Mouse (Mus musculus) left cerebral cortex, postnatal 14 days (tissue): ENCODE data around the gene AI597479. TPM values are rescaled to one million over a fixed set of nuclear protein-coding genes. Genes with fewer than 3 reads are reported as not detected.
A peak's percentile ranks its signal among the peaks of the same experiment; 100 is the strongest.

Experiments
- DNase-seq, 2 experiments: peaks; one replicate each; pipeline ENCODE4 v3.0.0; 2021 to 2022; ENCODE audit warnings: low spot score in 2 of 2, mixed read lengths in 1 of 2
- intact Hi-C: fragments of 180-260 bp; cut with DNase I; formaldehyde crosslinking; loops from one replicate; pipeline ENCODE4 v1.15.1; 2025
- long read RNA-seq, 2 experiments: library from polyadenylated mRNA; stranded (forward); transcript quantifications; one replicate each; pipeline ENCODE4 v2.0.0; 2021
- total RNA-seq, 2 experiments: library from RNA; stranded (reverse); gene quantifications; 2 replicates each; pipeline ENCODE4 v1.2.3; 2021

AI597479 gene
- total RNA-seq: 10 to 100 TPM; 19.8 to 20.3 TPM
- long read RNA-seq, experiment 1, transcript AI597479-201 (4 exons, 3,458 nt): major isoform, 29 of 31 reads
- long read RNA-seq, experiment 1, partial matches to known transcripts: 0 of 31 reads
- long read RNA-seq, experiment 1, other reads (novel, unspliced or antisense): 2 of 31 reads
- long read RNA-seq, experiment 2, transcript AI597479-201 (4 exons, 3,458 nt): major isoform, 31 of 36 reads
- long read RNA-seq, experiment 2, partial matches to known transcripts: 4 of 36 reads
- long read RNA-seq, experiment 2, other reads (novel, unspliced or antisense): 1 of 36 reads

GRCm38 (mm10) chr1:43098031-43098984 lies at the start of gene AI597479, which contains the start of gene Tgfbrap1:
Gene AI597479, plus strand, starts transcription at chr1:43098710.
Gene Tgfbrap1, minus strand, starts transcription at chr1:43098637.
- DNase-seq: peak; percentile 90 to 93
- intact Hi-C loops: no loop called here

GRCm38 (mm10) chr1:43051903-43052302 lies 46.6 kb upstream of the AI597479 start:
- DNase-seq: peak in 1 of 2 experiments; percentile 19
- intact Hi-C loops: no loop called here

DNA sequence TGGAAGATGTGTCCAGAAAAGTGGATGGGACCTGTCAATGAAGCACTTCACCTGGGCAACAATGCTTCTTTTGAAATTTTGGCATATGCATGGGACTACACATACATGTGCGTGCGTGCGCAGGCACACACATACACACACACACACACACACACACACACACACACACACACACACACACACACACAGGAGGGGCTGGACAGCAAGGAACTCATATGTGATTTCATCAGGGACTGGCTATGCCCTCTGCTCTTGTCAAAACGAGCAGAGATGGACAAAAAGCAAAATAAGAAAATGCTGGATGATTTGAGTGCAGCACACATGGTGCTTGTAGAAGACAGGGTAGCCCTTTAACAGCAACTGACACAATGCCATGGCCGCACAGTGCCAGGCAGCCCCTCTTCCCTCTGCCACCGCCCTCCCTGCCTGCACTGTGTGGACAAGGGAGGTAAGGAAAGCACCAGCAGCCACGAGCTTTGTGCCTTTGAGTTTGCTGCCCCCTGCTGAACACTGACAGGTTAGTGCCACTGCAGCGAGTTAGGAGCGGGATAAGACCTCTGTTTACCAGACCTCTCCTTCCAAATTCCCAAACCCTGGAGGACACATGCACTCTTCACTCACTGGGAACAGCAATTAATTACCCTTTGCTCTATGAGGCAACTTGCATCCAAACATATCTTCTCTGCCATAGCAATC lies 32.7 kb upstream of the AI597479 start:
- DNase-seq: peak; percentile 83 to 84
- intact Hi-C loops: loop anchor here (2.0 kb wide), 1 partner anchor 151 kb away; no protein-coding TSS in a partner anchor

DNA sequence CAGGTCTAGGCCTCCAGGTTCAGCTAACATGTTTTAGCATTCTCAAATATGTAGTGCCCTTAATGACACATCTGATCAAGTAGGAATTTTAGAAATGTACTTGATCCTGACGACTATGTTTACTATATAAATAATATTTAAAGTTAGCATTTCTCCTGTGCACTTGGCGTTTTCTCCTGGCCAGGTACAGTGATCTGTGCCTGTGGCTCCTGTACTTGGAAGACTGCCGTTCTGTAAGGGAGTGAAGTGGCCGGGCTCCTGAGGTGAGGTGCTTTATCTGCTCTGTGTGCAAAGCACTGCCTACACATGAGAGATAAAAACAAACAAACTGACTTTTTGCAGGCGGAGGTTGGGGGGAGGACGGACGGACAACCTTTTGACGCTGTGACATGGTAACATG lies 31.9 kb upstream of the AI597479 start:
- intact Hi-C loops: loop anchor here (2.0 kb wide), 1 partner anchor 152 kb away; no protein-coding TSS in a partner anchor
- DNase-seq: no peak

- DNase-seq: no peak
- intact Hi-C loops: loop anchor here (2.0 kb wide), 1 partner anchor 153 kb away; no protein-coding TSS in a partner anchor
Measured at GRCm38 (mm10) chr1:43067551-43067950, 31.0 kb upstream of the AI597479 start.

DNA sequence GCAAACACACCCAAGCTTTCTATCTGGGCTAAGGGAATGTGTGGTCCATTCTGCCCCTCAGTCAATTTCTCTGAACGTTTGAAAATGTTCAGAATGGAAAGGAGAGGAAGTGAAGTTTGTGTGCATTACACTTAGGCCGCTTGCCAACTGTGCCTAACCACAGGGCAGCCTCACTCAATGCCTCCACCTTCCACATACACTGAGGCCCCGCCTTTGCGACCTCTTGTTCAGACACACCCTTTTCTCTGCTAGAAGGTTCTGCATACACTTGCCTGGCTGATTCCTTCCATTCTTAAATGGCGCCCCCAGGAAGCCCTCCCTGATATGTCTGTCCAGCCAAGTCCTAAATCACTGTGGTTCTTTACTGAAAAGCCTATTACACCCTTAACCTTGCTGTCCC lies 27.8 kb upstream of the AI597479 start:
- intact Hi-C loops: no loop called here
- no peak for DNase-seq

DNA sequence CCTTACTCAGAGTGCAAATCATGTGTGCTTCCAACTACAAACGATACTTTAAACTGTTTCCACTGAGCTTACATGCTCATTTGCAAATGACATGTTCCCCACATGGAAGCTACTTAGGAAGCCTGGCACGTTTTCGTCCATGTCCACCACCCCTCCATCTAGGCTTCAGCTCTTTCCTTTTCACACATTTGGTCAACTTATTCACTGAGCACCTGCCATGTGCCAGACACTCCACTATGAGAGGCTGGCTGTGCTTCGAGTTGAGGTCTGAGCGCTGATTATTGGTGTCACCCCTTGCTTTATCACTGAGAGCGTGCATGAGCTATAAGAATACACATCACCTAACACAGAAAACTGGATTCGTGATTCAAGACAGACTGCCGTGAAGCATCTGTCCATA lies 26.5 kb upstream of the AI597479 start:
- intact Hi-C loops: no loop called here
- DNase-seq: no peak

- intact Hi-C loops: no loop called here
- no peak for DNase-seq
Measured at GRCm38 (mm10) chr1:43072561-43072960, 25.9 kb upstream of the AI597479 start.

DNA sequence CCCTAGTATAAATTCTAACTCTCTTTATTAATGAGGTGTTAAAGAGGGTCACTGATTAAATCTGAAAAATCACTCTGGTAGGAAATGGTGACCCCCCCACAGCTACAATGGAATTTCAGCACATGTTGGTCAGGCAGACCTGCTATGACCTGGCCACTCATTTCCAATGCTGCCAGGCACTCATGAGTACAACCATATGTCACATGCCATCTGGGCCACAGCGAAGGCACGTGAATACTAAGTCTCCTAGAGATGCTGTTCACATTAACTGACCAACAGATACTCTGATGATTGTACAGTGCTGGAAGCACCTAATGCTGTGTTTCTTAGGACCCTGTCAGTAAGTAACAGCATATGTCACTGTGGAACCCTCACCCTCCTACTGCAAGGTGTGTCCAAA lies 23.7 kb upstream of the AI597479 start:
- DNase-seq: no peak
- intact Hi-C loops: no loop called here

- intact Hi-C loops: no loop called here
Measured at GRCm38 (mm10) chr1:43078124-43078523, 20.4 kb upstream of the AI597479 start.

GRCm38 (mm10) chr1:43082946-43083345 lies 15.6 kb upstream of the AI597479 start:
- intact Hi-C loops: no loop called here
- DNase-seq: no peak

More at GRCm38 (mm10) chr1:43078124-43078523, 20.4 kb upstream of the AI597479 start:
- no peak for DNase-seq

DNA sequence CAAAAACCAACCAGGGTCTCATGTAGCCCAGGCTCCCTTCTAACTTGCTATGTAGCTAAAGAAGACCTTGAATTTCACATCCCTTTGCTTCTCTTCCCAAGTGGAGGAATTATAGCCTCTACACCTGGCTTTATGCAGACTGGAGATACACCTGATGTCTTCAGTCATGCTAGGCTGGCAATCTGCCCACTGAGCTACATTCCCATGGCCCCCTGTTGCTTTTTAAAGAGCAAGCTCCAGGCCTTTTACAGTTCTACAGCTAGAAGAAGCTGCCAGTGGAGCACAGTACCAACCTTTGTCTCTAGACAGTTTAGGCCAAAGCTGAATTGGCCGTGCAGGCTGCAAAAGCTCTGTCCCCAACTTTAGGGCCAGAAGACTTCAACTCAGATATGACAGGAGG lies 8.1 kb upstream of the AI597479 start:
- DNase-seq: no peak
- intact Hi-C loops: no loop called here

DNA sequence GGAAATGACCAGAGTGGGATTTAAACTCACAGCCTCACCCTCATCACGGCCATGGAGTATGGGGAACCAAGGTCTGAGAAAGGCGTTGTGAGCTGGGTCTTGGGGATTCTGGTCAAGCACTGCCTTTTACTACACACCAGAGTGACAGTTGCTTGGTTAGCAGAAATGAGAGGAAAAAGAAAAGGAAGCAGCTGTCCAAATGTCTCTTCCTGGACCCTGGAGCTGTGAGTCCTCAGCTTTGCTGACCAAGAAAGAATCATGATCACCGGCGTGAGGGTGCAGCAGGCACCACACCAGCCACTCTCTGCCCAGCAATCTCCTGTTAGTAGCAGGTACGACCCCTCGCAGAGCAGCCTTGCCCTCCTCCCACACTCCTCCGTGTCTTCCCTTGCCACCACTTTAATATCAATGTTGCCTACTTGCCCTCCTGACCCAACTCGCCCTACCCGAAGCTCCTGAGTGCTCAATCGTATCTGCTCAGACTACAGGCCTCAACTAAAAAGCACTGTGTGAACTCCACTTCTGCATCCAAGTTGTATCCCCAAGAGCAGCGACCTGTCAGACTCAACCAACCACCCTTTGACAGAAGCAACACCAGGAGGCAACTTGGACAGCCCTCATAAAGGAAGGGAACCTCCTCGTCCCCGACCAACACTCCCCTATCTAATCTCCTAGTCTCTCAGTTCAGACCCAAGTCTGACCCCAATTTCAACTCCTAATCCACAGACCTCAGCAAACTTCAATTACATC lies 7.0 kb upstream of the AI597479 start:
- DNase-seq: no peak
- intact Hi-C loops: no loop called here

GRCm38 (mm10) chr1:43092056-43093015 lies 6.2 kb upstream of the AI597479 start:
- intact Hi-C loops: no loop called here
- DNase-seq: peak; percentile 51 to 63

DNA sequence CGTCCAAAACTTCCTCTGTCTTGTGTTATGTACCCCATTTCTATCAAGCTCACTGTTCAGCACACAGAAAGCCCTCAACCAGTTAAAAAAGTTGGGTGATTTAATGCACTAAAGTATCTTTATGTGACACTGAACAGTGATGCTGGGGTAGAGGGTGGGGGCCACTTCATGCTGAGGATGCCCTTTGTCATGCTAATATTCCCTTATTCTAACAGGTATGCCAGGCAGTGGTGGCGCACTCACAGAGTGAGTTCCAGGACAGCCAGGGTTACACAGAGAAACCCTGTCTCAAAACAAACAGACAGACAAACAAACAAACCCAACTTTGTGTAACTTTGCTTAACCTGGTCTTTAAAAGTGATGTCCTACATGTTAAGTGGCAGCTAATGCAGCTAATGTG lies 4.3 kb upstream of the AI597479 start:
- intact Hi-C loops: no loop called here
- no peak for DNase-seq

DNA sequence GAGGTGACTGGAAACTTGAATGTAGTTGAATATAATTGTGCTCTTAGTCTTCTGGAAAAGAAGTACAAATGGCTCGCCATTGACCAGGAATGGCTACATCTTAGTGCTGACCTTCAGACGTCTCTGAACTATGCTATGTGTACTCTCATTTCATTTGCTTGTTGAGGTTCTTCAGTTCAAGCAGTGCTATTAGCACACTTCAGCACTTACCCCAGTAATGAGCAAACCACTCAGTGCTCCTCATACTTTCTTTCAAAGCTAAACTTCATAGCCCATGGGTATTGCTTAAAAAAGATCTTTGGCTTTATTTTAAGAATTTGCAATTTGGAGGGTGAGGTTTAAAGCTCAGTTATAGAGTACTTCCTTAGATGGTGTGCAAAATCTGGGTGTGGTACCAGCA lies 10.2 kb downstream of the AI597479 start:
- DNase-seq: no peak
- intact Hi-C loops: no loop called here

- intact Hi-C loops: no loop called here
Measured at GRCm38 (mm10) chr1:43110556-43110955, 12.0 kb downstream of the AI597479 start.

DNA sequence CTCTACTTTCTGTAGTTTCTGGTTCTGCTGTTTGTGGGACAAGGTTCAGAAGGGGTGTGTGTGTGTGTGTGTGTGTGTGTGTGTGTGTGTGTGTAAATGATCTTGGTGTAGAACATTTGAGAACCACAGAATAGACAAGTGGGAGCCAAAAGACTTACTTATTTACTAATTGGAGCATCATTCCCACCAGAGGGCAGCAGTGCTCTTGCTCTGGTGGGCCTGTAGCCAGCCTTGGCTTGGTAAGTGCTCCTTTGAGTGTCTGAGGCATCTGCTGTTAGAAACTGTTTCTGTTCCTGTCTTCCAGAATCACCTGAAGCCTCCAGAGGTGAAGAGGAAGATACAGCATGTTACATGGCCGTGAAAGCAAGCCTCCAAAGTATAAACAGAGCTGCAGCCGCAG lies 14.4 kb downstream of the AI597479 start:
- intact Hi-C loops: no loop called here
- peak; percentile 79 to 86 for DNase-seq

More at GRCm38 (mm10) chr1:43110556-43110955, 12.0 kb downstream of the AI597479 start:
- DNase-seq: peak in 1 of 2 experiments; percentile 32
